Mouse (Mus musculus): ENCODE data around the gene Gm11567. TPM values are rescaled to one million over a fixed set of nuclear protein-coding genes. Genes with fewer than 3 reads are reported as not detected.
"Not testable (repeated sequence)": the region's sequence is repeated elsewhere in the genome, so short reads cannot be mapped to it uniquely, and the experiment has no call there.

Gm11567 gene
- not detected in 2 replicates for polyA plus RNA-seq (2012; rRNA removed)

GRCm38 (mm10) chr11:99878887-99879286, at the start of gene Gm11567:
Gm11567 (plus strand) TSS chr11:99879187.
- DNase-seq (ENCODE audit: low read depth), result not testable (repeated sequence)

- DNase-seq (ENCODE audit: low read depth), result no peak
Measured at GRCm38 (mm10) chr11:99837966-99838365, 41.0 kb upstream of the Gm11567 start, which contains the start of gene 2300003K06Rik. 2300003K06Rik (minus strand) TSS chr11:99838066.

DNA sequence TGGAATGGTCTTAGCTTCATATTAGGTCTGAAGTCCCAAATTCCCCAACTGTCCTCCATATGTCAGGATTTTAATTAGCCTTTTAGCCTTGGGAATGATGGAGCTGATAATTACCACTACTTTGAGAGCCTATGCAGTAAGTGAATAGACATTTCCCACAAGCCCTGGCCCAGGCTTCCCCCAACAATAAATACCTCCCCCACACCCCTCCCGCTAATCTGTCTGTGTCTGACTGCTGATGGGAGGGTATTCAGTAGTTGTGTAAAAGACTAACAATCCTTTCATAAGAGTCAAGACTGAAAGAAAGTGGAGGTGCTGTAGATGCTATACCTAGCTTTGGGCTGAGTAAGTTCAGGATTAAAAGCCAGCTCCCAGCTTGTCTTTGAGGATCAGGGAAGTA, 36.8 kb upstream of the Gm11567 start:
- no peak for DNase-seq (ENCODE audit: low read depth)

GRCm38 (mm10) chr11:99846746-99847145, 32.2 kb upstream of the Gm11567 start:
- no peak for DNase-seq (ENCODE audit: low read depth)

GRCm38 (mm10) chr11:99851508-99851907, 27.5 kb upstream of the Gm11567 start, which contains the start of gene Krtap4-16:
Krtap4-16 (minus strand) TSS chr11:99851608.
- no peak for DNase-seq (ENCODE audit: low read depth)

DNA sequence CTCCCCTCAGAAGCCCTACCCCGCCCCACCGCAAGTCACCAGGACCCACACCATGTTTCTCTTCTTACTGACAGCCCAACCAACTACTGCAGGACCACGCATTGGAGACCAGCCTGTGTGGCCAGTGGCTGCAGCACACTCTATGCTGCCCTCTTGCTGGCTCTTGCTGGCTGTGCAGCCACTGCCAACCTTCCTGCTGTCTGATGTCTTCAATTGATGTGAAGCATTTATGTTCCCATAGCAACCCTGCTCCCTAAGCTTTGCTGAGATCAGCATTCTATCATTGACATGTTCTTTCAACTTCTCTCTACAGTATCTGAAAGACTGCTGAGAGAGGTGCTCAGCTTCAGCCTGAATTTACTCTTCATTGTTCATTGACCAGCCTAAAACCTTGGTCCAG, 24.9 kb upstream of the Gm11567 start:
- DNase-seq (ENCODE audit: low read depth), result no peak

DNA sequence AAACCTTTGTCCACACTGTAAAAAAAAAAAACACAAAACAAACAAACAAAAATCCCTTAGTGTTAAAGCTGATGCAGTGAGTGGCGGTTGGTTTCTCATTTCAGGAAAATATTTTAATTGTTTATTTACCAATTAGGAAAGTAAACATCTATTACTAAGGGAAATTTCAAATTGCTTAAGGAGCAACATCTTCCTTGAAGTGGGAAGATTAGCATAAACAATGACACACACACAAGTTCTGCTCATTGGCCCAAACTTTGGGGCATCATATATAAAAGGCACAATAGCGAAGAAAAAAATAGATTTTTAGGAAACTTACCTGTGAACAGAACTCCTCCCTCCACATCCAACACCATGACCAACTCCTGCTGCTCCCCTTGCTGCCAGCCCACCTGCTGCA, 21.4 kb upstream of the Gm11567 start, which contains the start of gene Gm11568:
Gene Gm11568 (plus strand): TSS at position 301 of the 400 bp plus-strand sequence.
- no peak for DNase-seq (ENCODE audit: low read depth)

DNA sequence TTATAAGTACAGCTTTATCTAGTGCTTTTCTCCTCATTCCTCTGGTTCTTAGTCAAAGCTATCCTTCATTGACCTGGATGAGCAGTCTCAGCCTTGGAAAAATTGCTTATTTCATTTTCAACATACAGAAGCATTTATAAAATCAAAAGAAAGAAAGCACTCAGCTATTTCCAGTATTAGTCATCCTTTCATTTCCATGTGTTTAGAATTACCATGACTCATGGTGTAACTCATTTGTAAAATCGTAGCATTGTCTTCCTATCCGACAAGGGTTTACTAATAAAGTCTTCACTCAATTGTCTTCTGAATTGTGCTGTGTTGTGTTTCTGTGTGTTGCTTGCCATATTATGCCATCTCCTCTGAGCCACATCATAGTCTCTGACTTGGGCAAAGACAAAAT, 20.2 kb upstream of the Gm11567 start:
- DNase-seq (ENCODE audit: low read depth), result no peak

DNA sequence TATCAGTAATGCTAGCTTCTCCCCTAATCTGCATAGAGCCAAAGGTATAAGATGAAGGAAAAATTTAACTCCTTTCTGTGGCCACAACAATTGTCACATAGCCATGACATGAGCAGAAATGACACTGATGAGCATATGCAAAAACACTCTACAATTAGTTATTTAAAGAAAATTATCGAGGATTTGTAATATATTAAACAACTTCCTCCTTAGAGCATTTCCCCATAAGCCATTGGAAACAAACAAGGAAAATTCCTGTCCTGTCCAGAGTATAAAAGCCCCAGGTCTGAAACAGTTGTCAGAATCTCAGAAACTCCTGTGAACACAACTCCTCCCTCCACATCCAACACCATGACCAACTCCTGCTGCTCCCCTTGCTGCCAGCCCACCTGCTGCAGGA, 14.8 kb upstream of the Gm11567 start, which contains the start of gene Gm11559:
Gene Gm11559 (plus strand): TSS at position 301 of the 400 bp plus-strand sequence.
- not testable (repeated sequence) for DNase-seq (ENCODE audit: low read depth)

- not testable (repeated sequence) for DNase-seq (ENCODE audit: low read depth)
Measured at GRCm38 (mm10) chr11:99873089-99873488, 5.9 kb upstream of the Gm11567 start, which contains the start of gene Krtap9-1. Krtap9-1 (plus strand) TSS chr11:99873389.

DNA sequence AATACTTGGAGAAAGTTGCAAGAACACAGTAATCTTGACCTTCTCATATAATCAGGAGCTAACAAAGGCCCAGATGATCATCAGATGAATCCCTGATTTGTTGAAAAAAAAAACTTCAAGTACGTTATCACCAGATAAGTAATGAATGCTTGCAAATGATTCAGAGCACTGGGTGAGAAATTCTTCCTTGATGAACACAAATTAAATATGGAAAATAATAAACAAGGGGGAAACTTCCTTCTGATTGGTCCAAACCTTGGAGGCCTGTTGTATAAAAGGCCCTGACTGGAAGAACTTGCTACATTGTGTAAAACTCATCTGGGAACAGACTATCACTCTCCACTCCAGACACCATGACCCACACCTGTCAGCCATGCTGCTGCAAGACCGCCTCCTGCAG, 28.6 kb downstream of the Gm11567 start, which contains the start of gene Krtap31-1:
Gene Krtap31-1 (plus strand): TSS at position 301 of the 400 bp plus-strand sequence.
- DNase-seq (ENCODE audit: low read depth), result no peak

GRCm38 (mm10) chr11:99914451-99914850, 35.5 kb downstream of the Gm11567 start, which contains the start of gene Gm11565:
Gm11565 (plus strand) TSS chr11:99914751.
- no peak for DNase-seq (ENCODE audit: low read depth)

Other genes starting within 250 kb of the Gm11567 start
- gene Krtap4-2, start 244.1 kb upstream of the Gm11567 start, polyA plus RNA-seq (2012; rRNA removed), result not detected in 2 replicates
- not detected in 2 replicates for gene Krtap4-7, start 235.1 kb upstream of the Gm11567 start, polyA plus RNA-seq (2012; rRNA removed)
- gene Gm11555, start 229.0 kb upstream of the Gm11567 start, polyA plus RNA-seq (2012; rRNA removed), result not detected in 2 replicates
- gene Gm11563, start 220.2 kb upstream of the Gm11567 start, polyA plus RNA-seq (2012; rRNA removed), result not detected in 2 replicates
- gene Krtap4-6, start 213.2 kb upstream of the Gm11567 start, polyA plus RNA-seq (2012; rRNA removed), result not detected in 2 replicates
- gene Gm14190, start 188.4 kb upstream of the Gm11567 start, polyA plus RNA-seq (2012; rRNA removed), result not detected in 2 replicates
- gene Gm14180, start 144.9 kb upstream of the Gm11567 start, polyA plus RNA-seq (2012; rRNA removed), result not detected in 2 replicates
- gene Gm11595, start 106.3 kb upstream of the Gm11567 start, polyA plus RNA-seq (2012; rRNA removed), result not detected in 2 replicates
- not detected in 2 replicates for gene Krtap4-8, start 98.5 kb upstream of the Gm11567 start, polyA plus RNA-seq (2012; rRNA removed)
- gene Krtap4-9, start 94.0 kb upstream of the Gm11567 start, polyA plus RNA-seq (2012; rRNA removed), result not detected in 2 replicates
- gene Gm11596, start 85.7 kb upstream of the Gm11567 start, polyA plus RNA-seq (2012; rRNA removed), result not detected in 2 replicates
- gene Gm11569, start 80.3 kb upstream of the Gm11567 start, polyA plus RNA-seq (2012; rRNA removed), result not detected in 2 replicates
- gene Gm11554, start 74.7 kb upstream of the Gm11567 start, polyA plus RNA-seq (2012; rRNA removed), result not detected in 2 replicates
- gene Krtap4-13, start 69.3 kb upstream of the Gm11567 start, polyA plus RNA-seq (2012; rRNA removed), result not detected in 2 replicates
- gene Gm11564, start 63.5 kb upstream of the Gm11567 start, polyA plus RNA-seq (2012; rRNA removed), result not detected in 2 replicates
- not detected in 2 replicates for gene 2300003K06Rik, start 41.1 kb upstream of the Gm11567 start, polyA plus RNA-seq (2012; rRNA removed)
- not detected in 2 replicates for gene Krtap4-16, start 27.6 kb upstream of the Gm11567 start, polyA plus RNA-seq (2012; rRNA removed)
- gene Gm11568, start 21.3 kb upstream of the Gm11567 start, polyA plus RNA-seq (2012; rRNA removed), result not detected in 2 replicates
- not detected in 2 replicates for gene Gm11559, start 14.7 kb upstream of the Gm11567 start, polyA plus RNA-seq (2012; rRNA removed)
- gene Krtap9-1, start 5.8 kb upstream of the Gm11567 start, polyA plus RNA-seq (2012; rRNA removed), result not detected in 2 replicates
- gene Krtap31-1, start 28.7 kb downstream of the Gm11567 start, polyA plus RNA-seq (2012; rRNA removed), result not detected in 2 replicates
- not detected in 2 replicates for gene Gm11565, start 35.6 kb downstream of the Gm11567 start, polyA plus RNA-seq (2012; rRNA removed)
- gene Krtap31-2, start 57.1 kb downstream of the Gm11567 start, polyA plus RNA-seq (2012; rRNA removed), result not detected in 2 replicates
- not detected in 2 replicates for gene Krtap9-5, start 69.3 kb downstream of the Gm11567 start, polyA plus RNA-seq (2012; rRNA removed)
- not detected in 2 replicates for gene Krtap29-1, start 99.9 kb downstream of the Gm11567 start, polyA plus RNA-seq (2012; rRNA removed)
- gene Krtap16-1, start 107.4 kb downstream of the Gm11567 start, polyA plus RNA-seq (2012; rRNA removed), result not detected in 2 replicates
- not detected in 2 replicates for gene Krtap17-1, start 114.8 kb downstream of the Gm11567 start, polyA plus RNA-seq (2012; rRNA removed)
- gene Krt33a, start 137.0 kb downstream of the Gm11567 start, polyA plus RNA-seq (2012; rRNA removed), result 0.09 TPM in 1 of 2 replicates, not detected in the other
- gene Krt33b, start 150.7 kb downstream of the Gm11567 start, polyA plus RNA-seq (2012; rRNA removed), result not detected in 2 replicates
- not detected in 2 replicates for gene Krt34, start 162.4 kb downstream of the Gm11567 start, polyA plus RNA-seq (2012; rRNA removed)
- gene Krt31, start 171.4 kb downstream of the Gm11567 start, polyA plus RNA-seq (2012; rRNA removed), result 0.16 and 0.19 TPM in 2 replicates
- gene Krt32, start 209.0 kb downstream of the Gm11567 start, polyA plus RNA-seq (2012; rRNA removed), result 0.71 and 3.7 TPM in 2 replicates
- gene Krt35, start 217.1 kb downstream of the Gm11567 start, polyA plus RNA-seq (2012; rRNA removed), result 0.13 and 0.35 TPM in 2 replicates
- 0.63 and 1.0 TPM in 2 replicates for gene Krt36, start 226.4 kb downstream of the Gm11567 start, polyA plus RNA-seq (2012; rRNA removed)
- not detected in 2 replicates for gene Krt13, start 242.4 kb downstream of the Gm11567 start, polyA plus RNA-seq (2012; rRNA removed)